Mouse (Mus musculus) layer of hippocampus, postnatal 36 days (tissue): ENCODE measurements around the gene Grwd1. TPM values are rescaled to one million over a fixed set of nuclear protein-coding genes. Genes with fewer than 3 reads are reported as not detected.

Experiments
- DNase-seq, 2 experiments: peaks; one replicate each; pipeline ENCODE4 v3.0.0; 2022
- total RNA-seq, 2 experiments: library from RNA; stranded (reverse); gene quantifications; 2 replicates each; pipeline ENCODE4 v1.2.3; 2021

Grwd1 gene
- total RNA-seq, 2 experiments from 2014 or later: 19.9 to 22.6 TPM

DNA sequence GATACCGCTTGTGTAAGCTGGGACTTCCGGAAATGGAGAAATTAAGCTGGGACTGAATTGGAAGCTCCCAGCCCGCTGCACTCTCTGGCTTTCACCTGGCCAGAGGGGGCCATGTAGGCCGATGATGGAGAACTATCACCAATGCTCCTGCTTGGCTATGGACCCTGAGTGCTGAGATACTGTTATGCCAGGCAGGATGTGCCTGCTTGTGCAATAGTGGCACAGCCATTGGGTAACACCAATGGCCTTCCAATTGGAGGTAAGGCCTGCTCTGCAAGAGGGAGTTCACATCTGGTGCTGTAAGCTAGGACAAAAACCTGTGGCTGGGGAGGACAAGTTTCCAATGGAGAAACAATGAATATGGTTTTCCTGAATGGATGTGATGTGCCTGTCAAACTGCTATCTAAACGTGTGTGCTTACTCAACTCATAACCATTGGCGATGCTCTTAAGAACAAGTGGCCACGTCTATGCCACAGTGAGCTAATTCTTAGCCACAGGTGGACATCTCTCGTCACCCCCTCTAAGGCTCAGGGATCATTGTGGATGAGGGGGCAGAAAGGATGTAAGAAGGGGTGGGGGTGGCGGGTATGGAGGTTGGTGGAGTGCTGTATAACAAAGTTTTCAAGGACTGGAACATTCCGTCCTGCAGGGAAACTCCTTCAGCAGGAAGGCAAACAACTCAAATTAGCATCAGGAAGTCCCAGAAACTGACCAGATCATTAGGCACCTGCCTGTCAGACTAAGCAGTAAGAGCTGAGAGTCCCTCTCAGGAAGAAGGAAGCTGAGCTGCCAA, 12.4 kb upstream of the Grwd1 start:
- DNase-seq: no peak

DNA sequence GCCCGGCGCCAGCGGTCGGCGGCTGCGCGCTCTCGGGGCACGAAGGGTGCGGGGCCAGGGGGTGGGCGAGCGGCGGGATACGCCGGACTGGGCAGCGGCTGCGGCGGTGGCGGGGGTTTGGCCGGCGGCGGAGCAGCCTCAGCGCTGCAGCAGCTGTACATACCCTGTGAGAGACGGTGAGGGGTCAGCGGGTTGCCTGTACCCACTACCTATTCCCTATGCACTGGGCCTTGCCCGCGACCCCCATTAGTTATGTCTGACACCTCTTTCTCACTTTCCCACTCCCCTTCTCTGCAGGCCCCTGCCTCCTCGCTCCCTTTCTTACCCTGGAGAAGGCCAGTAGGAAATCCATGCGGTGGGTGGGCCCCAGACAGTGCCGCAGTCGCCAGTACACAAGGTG, 3.2 kb upstream of the Grwd1 start:
- no peak for DNase-seq

DNA sequence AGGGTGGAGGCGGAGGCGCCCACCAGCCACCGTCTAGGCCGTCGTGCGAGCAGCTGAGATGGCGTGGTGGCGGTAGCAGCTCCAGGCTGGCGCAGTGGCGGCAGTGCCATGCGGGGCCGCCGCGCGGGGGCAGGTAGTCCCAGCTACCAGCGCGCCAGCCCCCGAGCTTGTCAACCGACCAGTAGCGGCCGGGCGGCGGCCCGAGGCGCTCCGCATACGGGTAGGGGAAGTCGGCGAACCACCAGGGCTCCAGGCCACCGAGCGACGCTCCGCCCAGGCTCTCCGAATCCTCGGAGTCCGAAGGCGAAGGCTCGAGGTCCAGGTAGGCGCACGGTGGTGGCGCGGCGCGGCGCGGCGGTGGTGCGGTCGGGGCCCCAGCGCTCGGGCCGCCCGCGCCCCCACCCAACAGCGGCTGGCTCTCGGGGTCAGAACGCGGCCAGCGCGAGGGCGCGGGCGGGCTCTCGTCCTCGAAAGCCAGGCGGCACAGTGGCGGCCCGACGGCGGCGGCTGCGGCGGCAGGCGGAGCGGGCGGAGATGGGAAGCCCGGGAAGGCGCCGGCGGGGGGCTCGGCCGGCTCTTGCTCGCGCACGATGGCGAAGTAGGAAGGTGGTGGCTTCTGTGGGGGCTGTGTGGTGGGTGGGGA, 2.5 kb upstream of the Grwd1 start:
- no peak for DNase-seq

DNA sequence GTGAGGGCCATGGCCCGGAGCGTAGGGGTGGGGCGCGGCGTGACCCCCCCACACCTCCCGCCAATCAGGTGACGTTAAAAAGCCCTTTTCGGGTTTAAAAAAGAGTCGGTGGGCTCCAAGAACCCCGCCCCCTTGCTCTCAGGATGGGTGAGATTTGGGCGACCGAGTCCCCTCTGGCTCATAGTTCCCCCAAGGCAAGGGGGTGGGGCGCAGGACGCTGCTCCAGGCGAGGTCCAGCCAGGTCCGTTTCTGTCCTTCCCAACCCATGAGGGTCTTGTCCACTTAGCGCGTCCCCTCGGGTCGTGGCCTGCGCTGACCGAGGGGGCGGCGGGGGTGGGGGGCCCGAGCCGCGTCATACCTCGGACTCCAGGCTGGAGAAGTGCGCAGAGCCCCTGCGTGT, 1.7 kb upstream of the Grwd1 start:
- DNase-seq: no peak

DNA sequence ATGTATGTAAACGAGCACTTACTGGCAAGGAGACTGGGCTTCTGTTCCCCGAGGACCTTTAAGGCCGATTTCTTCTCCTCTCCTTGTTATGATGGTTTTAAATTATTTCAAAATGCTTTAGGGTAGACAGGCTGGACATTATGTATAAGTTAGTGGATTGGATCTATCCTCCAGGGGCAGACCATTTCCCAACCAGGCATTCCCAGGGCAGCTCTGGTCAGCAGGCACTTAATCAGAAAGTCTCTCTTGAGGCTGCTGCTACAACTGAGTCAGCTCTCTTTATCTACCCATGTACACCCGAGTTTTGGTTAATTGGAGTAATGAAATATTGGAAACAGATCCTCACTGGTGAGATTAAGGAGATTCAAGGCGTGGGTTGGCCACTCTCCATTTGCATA, 383 bp upstream of the Grwd1 start:
- DNase-seq: no peak

DNA sequence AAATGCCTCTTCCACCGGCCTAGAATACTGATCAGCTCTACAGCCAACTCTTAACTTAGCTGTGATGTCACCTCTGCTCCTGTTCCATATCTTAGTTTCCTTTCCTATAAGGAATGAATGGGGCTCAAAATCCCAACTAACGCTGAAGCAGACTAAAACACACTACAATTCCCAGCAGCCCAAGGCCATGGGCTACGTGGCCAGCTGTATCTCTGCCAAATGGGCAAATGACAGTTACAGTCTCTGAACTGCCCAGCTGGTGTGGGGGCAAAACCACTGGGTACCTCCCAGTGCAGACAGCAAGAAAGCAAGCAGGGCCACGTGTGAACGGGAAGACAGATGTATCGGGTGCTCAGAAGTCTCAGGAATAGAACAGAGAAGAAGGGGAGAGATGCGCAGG, 4.1 kb downstream of the Grwd1 start:
- no peak for DNase-seq

DNA sequence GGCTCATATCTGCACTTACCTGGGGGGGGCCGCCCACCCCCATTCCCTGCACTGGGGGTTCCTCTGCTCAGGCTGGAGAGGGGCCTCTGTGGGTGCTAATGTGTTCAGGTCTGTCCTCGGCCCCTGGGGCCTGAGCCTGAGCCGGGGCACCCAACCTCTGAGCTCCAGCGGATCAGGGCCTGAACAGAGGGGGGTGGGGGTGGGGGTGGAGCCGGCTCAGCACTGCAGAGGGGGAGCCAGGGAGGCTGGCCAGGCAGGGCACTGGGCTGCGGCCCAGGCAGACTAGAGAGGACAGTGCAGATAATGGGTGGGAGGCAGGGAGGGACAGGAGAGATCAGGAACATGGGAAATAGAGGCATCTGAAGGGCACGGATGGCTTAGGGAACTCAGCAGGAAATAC, 6.1 kb downstream of the Grwd1 start, which contains the start of gene Kcnj14:
TSS of gene Kcnj14 (minus strand) at position 185 of the 400 bp plus-strand sequence.
- no peak for DNase-seq

DNA sequence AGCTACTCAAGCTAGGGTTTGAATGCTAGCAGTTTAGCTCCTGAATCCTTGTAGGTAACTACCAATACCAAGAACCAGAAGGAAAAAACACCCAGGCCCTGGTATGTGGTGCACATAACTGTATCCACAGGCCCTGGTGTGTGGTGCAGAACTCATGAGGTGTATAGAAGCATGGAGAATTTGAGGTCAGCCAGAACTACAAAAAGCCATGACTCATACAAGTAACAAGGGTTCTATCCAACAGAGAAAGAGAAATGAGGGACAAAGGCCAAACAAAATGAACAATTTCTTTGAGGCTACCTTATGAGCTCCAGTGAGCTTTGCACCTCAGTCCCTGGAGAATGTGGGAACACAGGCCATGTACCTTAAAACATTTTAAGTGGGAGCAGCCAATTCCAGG, 9.8 kb downstream of the Grwd1 start:
- no peak for DNase-seq

DNA sequence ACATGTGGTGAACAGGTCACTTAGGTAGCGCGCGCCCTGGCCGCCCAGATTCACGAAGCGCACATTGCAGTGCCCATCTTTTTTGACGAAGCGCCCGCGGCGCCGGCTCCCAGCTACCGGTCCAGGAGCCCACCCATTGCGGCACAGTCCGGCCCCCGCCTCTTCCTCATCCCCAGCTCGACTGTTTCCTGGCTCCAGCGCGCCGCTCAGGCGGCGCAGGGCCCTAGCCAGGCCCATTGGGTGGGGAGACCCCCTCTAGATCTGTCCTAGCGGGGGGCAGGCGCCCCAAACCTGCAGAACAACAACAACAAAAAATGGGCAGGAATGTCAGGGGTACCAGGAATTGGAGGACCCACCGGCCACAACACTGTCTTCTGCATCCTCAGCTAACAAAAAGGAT, 10.9 kb downstream of the Grwd1 start:
- DNase-seq: no peak

DNA sequence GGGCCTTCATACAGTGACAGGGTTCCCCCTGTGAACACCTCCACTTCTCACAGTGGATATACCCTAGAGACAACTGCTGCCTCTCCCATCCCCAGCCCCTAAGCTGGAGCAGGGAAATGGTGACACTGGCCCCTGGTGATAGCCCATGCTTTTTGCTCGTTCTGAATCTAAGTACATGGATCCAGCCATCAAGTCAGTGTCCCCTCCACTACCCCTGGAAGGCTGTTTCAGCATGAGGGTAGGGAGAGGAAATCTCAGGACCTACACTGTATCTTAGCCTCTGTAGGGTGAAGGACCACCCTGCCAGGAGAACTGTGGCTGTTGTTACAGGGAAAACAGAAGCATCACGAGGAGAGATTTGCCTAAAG, 14.8 kb downstream of the Grwd1 start:
- no peak for DNase-seq

DNA sequence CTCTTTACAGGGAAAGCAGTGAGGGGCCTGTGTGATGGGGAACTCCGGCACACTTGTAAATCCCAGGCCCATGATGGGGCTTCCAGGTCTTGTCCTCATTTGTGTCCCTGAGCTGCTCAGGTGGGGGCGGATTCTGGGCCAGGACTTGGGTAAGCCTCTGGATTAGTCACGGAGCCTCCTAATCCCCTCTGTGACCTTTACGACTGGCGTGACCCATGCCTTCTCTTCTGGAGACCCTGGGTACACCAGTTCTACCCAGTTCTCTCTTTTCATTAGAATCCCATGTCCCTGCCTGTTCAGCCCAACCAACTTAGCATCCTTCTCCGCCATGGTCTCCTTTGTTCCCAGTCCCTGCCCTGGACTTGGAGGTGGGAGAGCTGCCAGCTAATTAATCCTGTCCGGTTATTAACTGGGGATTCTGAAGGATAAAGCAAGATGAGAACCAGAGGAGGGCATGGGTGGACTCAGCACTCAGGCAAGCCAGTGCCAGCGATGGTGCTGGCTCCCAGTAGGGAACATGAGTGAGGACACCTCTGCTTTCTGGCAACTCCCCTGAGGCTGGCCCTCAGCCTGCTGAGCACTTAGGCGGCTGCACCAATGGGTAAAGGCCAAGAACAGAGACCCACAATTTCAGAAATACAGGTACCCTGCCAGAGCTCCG, 15.3 kb downstream of the Grwd1 start:
- DNase-seq: no peak

DNA sequence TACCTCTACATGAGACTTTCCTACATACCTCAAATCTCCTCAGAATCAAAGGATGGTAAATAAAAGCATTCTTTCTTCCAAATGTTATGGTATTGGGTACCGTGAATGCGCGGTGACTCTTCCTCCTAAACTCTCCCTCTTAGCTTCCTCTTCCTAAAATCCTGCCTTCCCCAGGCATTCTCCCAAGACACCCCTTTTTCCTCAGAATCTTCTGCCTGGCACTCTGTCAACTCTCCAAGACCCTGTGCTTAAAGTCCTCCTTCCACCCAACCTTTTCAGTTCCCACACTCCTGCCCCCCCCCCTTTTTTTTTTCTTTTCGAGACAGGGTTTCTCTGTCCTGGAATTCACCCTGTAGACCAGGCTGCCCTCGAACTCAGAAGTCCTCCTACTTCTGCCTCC, 15.9 kb downstream of the Grwd1 start:
- DNase-seq: no peak

DNA sequence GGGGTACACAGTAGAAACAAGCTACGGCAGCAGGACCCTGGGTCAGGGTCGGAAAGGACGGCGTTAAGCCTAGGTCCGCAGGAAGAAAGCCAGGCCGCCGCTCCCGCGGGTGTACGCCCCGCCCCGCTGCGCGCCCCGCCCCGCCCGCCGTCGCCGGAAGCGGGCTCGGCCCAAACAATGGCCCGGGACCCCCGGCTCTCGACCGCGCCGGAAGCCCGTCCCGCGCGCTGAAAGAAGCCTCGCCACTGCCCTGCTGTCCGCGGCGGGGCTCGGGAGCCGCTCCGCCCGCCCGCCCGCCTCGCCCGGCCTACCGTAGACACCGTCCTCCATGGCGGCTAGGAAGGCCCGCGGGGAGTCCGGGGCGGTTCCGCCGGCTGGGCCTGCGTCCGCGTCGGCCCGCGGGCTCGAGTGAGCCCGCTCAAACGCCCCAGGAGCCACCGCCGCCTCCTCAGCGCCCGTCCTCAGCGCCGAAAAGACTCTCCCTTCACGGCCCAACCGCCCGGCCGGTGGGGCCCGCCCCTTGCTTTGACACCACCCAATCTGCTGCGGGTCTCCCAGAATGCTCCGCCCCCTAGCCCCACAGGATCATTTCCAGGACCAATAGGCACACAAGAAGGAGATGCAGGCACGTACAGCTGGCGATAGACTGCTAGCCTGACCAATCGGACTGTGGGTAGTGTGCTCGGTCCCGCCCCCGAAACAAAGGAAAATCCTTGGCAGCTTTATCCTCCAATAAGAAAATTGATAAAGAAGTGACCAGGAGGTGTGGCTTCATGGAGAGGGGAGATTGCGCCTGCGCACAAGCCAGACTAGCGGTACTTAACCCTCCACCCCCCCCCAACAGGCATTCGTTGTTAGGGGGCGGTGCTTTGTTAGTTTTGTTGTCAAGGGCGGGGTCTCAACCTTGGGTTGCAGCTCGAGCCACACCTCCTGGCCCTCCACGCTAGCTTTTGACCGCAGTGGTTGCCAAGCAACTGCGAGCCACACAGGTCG, 16.7 kb downstream of the Grwd1 start, which contains the start of gene Cyth2:
TSS of gene Cyth2 (minus strand) at position 795 of the 993 bp plus-strand sequence.
- DNase-seq: peak; percentile 98

DNA sequence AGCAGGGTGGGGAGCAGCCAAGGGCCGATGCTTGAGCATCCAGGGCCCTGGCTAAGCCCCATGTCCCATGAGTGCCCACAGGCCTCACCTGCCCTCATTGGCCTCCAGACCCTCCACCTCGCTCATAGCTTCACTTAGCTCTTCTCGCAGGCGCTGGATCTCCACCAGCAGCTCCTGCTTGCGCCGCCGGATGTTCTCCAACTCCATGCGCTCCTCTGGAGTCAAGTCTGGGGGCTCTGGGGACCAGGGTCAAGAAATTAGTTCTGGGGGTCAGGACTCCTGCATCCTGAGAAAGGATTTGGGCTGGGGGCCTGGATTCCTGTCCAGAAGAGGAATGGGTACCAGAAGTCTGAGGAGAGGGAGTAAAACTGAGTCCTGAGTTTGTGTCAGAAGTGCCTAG, 17.8 kb downstream of the Grwd1 start:
- DNase-seq: no peak

DNA sequence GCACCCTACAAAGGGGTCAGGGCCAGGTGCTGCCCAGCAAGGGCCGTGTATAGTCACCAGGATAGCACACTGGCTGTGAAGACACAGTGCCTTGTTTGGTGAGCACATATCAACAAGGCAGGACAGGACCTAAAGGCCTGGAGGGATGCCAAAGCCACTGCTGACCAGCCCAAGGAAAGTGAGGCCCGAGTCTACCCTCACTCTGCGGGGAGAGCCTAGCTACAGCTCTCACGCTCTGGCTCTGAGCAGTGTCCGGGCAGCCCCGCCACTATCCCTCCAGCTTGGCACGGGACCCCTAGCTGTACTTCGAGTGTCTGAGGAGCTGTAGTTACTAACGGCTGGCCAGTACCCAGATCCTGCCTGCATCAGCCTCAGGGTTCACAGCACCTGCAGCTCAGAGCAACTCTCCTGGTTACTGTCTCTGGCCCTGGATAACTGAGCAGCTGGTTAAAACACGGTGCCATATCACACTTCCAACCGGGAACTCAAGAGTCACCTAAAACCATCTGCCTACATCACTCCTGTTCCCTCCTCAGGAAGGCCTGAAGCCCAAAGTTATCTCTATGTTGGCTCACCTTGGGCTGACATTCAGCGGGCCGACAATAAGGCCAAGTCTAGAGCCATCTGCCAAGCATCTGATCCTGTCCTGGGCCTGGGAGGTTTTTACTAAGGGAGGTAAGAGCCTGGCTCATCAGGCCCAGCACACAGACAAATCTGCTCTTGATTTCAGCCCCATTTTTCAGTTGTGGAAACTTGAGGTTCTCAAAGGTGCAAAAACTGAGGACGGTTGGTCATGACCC, 21.3 kb downstream of the Grwd1 start:
- no peak for DNase-seq

DNA sequence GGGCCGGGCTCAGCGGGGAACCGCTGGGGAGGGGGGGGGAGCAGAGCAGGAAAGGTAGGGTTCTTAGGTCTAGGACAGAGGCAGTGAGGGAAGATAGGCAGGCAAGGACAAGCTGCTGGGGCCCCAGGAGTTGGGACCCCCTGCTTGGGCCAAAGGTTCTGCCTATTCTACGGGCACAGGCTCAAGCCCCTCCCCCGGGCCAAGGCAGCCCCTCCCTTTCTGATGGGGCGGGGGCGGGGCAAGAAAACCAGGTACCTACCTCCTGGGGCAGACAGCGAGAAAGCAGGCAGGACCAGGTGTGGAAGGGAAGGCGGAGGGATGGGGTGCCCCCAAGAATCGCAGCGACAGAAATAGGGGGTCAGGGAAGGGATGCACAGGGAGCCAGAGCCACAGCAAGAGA, 22.3 kb downstream of the Grwd1 start:
- DNase-seq: no peak

DNA sequence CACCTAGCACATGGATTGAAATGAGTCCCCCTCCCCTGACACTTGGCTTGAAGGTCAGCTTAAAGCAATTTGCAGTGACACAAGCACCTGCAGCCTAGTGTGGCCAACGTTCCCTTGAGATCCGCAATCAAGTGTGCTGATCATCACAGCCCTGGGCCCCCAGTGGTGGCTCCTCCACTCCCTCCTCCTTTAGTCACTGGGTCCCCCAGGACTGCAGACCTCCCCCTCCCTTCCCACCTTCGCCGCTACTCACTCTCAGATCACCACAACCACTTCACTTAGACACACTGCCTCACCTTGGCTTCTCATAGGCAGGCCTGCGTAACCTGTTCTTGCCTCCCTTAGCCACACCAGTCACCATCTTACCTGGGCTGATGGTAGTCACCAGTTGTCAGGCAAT, 24.8 kb downstream of the Grwd1 start:
- DNase-seq: no peak

DNA sequence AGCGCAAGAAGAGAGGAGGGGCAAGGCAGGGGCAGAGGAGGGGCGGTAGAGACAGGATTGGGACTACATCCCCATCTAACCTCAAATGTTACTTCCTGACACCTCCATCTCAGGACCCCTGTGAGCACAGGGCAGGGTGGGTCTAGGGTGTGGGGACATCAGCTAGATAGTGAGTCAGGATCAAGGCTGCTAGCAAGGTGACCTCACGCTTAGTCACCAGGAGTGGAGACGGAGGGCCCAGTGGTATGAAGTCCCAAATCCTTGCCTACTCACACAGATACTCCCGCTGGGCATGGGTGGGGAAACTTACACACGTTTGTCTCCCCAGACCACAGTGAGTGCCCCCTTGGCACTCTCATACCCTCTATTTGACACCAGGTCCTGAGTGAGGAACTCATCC, 28.2 kb downstream of the Grwd1 start:
- DNase-seq: no peak

DNA sequence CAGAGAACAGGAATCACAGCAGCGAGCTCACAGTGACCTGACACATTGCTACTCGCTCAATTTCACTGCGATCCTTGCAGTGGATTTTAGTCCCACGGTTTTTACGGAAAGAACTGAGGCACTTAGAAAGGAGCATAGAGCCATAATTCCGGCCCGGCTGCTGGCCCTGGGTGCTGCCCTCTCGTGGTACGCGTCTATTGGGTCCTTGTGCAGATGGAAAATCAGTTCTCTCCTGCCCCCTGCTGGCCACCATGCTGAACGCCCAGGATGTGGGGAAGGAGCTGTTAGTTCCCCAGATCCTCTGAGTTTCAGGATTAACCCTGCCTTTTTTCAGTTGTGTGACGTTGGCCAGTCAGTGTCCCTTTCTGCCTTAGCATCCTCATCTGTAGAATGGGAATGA, 29.4 kb downstream of the Grwd1 start:
- peak; percentile 87 to 89 for DNase-seq

DNA sequence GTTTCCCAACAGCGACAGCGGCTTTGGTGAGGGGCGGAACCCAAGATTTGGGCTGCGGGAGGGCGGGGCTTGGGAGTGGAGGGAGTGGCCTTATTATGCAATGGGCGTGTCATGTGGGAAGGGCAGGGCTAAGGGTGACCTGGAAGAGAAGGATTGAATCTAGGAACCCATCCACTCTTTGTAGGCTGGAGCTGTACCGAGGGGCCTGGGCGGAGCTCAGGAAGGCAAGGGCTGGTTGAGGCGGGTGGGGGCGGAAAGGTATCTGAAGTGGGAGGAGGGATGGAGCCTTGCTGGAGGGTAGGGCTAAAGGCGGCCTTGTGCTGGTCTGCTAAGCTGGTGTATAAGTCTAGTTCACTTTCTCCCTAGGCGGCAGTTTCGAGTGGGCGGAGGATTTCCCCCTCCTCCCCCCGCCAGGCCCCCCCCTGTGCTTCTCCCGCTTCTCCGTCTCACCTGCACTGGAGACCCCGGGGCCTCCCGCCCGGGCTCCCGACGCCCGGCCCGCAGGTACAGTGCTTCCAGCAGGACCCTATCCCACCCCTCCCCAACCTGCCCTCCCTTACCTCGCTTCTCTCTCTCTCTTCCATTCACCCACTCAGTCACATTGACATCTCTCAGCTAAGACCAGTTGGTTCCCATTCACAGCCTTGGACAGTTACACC, 30.1 kb downstream of the Grwd1 start:
- no peak for DNase-seq

DNA sequence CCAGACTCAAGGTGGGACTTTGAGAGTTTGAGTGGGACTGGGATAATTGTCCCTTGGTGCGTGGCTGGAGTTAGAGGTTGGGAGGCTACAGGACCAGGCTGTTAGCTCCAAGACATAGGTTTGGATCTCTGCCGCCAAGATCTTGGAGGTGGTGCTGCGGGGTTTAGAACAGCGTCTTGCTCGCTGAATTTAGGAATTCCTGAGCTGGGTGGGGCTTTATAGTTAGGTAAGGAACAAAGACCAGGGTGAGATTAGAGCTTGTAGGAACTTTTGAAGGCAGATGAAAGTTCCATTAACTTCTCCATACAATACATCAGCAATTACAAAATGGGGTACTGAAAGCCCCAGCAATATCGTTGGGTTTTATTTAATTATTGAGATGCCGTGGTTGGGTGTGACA, 30.7 kb downstream of the Grwd1 start:
- DNase-seq: no peak
